Mouse (Mus musculus) pancreas, adult 10 weeks (tissue): ENCODE measurements around the gene Rcan3. TPM values are rescaled to one million over a fixed set of nuclear protein-coding genes. Genes with fewer than 3 reads are reported as not detected.

Experiments
- polyA plus RNA-seq: library from polyadenylated mRNA; stranded (reverse); fragments of 350-450 nt; fragmentation: Illumina TruSeq; extraction: RNeasy Lipid Tissue Mini Kit (QIAGEN cat#74804); gene quantifications from one replicate; pipeline ENCODE4 v1.2.3, GENCODE M21; 2015; ENCODE audit warnings: low read depth, low replicate concordance; ENCODE audit not compliant: insufficient read depth

The Rcan3 gene
- polyA plus RNA-seq, result 8.8 TPM

DNA sequence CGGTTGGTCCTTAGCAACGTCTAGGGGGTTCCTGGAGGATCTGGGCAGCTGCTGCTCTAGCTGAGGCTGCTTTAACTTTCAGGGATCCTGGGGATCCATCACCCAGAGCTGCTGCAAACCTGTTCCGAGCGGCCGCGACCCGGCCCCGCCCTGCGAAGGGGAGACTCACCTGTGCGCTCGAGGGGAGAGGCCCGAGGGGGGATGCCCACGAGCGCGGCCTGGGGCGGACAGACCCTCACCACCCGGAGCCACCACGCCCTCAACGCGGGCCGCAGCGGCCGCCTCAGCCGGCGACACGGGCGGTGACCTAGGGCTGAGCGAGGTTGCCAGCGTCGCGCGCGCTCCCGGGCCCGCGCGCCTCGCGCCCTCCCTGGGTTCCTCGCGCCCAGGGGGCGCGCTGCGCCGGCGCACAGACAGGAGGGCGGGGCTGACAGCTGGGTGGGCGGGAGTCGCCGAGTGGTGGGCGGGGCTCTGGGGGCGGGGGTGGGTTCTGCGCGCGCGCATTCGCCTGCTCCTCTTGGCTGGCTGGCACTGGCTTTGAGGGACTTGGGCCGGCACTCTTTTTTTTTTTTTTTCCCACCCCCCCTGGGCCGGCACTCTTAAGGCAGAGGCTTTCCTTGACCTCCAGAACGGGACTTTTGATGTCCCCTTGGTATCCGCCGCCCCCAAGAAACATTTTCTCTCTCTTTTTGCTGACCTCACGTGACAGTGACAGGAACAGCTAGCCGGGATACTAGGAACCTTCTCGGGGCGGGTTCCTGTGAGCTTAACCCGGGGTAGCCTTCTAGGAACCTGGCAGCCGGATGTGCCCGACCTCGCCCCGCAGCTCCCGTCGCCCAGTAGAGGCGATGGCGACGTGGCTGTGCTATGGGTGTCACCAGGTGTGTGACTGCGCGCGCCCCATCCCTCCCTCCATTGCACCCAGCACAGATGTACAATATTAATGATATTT lies at the start of gene Rcan3:
Rcan3 (minus strand) TSS at position 411 of the 952 bp plus-strand sequence.

DNA sequence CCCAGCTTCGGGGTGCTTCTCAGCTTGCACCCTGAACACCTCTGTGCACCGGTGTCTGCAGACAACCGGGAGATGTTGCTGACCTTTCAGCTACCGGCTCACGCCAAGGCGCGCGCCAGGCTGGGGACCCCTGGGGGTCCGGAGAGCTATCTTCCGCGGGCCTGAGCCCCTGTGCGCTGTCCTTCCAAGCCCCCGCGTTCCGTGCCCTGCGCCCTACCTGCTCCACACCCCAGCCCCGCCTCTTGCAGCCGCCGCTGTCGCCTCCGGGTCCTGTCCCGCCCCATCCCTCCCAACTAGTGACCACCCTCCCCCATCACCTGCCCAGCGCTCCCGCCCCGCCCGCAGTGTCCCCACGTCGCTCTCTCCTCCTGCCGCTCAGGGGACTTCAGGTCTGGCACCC lies 35.7 kb downstream of the Rcan3 start, which contains the start of gene Ncmap:
Ncmap (minus strand) TSS at position 237 of the 400 bp plus-strand sequence.

Other genes with a start within 250 kb of the Rcan3 start
- gene Clic4, start 161.0 kb downstream of the Rcan3 start, polyA plus RNA-seq, result 40.5 TPM
- gene Srrm1, start 80.5 kb downstream of the Rcan3 start, polyA plus RNA-seq, result 30.1 TPM
- 0.78 TPM for gene Ncmap, start 35.6 kb downstream of the Rcan3 start, polyA plus RNA-seq
- gene Stpg1, start 60.9 kb upstream of the Rcan3 start, polyA plus RNA-seq, result not detected
- gene Nipal3, start 61.2 kb upstream of the Rcan3 start, polyA plus RNA-seq, result 5.8 TPM
- not detected for gene Grhl3, start 139.8 kb upstream of the Rcan3 start, polyA plus RNA-seq